Mouse (Mus musculus) WW6 (cell line): ENCODE measurements around the gene Med25.
A peak's percentile ranks its signal among the peaks of the same experiment; 100 is the strongest.
"Not testable (repeated sequence)": the region's sequence is repeated elsewhere in the genome, so short reads cannot be mapped to it uniquely, and the experiment has no call there.

Source experiments
- DNase-seq: peaks from one replicate; pipeline ENCODE4 v3.0.0-alpha.2; 2013; ENCODE audit warnings: low read depth, low spot score

Gene Med25

DNA sequence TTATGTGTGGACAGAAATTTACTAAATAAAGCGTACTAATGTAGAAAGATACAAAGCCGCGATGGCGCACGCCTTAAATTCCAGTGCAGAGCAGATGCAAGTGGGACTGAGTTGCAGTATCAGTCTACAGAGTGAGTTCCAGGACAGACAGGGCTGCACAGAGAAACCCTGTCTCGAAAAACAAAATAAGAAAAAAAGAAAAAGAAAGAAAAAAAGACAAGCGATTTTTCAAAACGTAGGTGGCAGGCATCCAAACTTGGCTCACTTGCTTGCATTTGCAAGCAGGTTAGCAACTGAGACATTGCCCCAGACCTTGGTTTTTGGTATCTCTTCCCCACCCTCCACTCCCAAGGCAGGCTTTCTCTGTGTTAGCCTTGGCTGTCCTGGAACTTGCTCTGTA is 685 bp upstream of the Med25 start:
- DNase-seq, result no peak

DNA sequence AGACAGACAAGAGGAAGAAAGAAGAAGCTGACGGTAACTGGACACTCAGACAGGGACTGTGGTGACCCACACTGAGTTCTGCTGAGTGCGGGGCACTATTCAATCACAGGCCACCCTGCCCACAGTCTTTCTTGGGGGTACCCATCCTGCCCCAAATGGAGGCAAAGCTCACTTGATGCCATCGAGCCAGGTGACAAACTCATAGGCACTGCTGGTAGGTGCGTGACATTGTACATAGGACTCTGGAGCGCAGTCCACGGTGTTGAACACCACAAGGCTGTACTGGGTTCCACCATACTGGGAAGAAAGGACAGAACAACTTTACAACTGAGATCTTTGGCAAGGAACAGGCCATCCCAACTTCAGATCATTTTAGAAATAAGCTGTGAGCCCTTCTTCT is 901 bp downstream of the Med25 start:
- no peak for DNase-seq

DNA sequence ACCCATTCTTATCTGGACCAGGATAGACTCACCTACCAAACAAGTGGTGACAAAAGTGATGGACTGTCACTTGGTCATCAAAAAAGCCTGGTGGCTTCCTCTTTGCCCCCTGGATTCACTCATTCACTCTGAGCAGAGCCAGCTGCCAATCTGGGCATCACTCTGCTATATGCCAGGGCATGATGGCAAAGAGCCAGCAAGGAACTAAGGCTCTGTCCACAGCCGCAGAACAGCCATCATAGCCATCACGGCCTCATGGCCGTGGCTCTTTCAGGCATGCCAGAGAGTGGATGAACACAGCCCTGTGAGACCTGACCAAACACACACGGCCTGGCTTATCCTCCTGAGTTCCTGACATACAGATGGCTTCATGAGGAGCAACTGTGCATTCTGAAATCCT is 1.8 kb downstream of the Med25 start:
- DNase-seq, result no peak

DNA sequence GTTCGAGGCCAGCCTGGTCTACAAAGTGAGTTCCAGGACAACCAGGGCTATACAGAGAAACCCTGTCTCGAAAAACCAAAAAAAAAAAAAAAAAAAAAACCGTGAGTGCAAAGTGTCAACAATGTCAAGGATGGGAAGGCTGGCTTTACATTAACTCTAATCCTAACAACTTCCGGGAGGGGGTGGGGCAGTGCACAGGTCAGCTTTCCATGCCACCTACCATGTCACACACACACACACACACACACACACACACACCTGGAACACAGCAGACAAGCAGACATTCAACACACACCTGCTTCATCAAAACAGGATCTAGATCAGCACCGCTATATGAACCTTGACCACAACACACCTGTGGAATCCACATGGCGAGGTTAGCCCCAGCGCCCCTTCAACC is 2.3 kb downstream of the Med25 start:
- DNase-seq, result no peak

DNA sequence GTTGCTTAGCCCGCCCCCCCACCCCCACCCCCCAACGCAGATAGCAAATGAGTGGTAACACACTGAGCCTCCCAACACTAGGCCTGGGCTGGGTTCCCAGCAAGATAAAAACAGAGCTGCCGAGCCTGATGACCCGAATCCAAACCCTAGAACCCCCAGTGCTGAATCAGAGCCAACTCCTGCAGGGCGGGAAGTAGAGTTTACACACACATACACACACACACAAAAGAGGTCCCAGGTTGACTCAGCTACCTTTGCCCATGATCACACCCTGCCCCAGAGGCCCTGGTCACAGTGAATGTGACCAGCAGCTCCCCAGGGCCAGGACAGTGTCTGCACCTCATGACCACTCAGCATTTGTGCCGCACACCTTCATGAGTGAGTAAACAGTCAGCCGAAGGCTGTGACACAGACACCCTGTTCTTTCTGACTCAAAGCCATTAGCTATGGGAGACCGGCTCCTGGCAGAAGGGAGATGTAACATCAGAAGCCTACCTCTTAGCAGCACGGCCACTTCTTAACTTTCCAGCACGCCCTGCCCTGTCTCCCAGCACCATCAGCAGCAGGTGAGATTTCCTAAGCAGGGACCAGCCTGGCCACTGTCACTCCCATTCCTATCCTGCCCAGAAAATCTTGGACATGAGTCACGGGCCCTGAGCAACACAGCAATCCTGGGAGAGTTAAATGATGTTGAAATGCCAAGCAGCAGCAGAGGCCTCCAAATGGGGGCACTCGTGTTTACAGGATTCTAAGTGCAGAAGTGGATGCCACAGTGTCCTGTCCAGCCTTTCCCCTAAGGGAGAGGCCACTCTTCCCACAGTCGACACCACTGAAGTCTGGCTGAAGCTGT is 4.0 kb downstream of the Med25 start:
- DNase-seq, result no peak

DNA sequence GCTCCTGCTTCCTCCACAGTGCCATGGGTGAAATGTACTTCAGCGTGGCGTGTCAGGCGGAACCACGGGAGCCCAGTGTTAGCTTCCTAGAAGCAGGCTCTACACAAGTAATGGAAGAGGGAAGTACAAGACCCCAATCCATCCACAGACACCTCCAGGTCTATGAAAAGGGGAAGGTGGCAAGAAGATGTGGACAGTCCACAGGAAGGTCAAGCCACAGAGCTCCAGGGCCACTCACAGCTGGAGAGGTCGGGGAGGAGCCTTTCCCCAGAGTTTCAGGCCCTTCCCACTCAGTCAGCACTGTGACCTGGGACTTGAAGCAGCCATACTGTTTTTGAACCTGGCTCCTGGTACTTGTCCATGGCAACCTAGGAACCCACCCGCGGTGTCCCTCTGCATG is 5.5 kb downstream of the Med25 start:
- no peak for DNase-seq

DNA sequence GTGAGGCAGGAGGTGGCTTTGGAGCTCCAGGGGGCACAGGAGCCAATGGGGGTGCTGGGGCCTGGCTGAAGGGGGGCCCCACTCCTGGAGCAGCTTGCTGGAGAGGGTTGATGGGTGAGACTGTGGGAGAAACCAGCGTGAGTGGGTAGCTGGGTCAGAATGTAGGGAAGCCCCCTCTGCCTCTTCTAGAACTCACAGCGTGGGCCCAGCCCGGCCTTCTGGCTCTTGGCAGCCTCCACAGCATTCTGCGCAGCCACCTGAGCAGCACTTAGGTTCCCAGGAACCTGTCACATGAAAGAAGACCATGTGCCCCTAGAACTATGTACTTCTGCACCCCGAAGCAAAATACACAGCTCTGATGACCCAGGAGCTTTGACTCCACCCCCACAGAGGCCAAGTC is 7.9 kb downstream of the Med25 start:
- no peak for DNase-seq

DNA sequence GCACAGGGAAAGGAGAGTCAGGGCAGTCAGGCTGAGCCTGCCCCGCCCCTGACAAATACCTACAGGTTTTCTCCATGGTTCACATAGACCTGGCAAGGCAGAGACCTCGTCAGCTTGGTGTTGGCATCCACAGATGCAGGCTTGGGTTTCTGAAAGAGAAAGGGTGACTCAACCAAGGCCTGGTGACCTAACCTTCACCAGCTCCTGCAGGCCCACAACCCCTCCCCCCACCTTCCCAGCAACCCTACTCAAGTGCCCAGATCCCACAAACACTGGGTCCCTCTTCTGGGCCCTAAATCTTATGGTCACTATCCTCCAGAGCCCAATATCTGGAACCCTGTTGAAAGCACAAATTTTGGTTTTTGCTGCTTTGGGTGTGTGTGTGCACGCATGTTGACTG is 9.5 kb downstream of the Med25 start:
- no peak for DNase-seq

DNA sequence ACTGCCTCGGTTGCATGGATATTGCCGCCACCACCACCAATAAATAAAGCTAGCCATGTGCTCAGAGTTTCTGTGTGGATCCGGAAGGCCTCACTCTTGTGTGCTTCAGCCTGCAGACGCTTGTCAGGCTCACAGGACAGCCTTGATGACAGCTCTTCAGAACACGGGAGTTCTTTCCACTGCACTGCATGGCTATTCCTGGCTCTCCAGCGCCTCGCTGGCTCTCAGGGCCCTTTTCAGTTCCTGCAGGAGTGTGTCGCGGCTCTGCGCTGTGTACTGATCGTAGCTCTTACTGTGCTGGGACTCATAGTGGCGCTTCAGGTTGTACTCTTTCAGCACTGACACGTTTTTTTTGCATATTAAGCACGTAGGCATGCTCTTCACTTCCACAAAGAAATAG is 14.7 kb downstream of the Med25 start:
- no peak for DNase-seq

DNA sequence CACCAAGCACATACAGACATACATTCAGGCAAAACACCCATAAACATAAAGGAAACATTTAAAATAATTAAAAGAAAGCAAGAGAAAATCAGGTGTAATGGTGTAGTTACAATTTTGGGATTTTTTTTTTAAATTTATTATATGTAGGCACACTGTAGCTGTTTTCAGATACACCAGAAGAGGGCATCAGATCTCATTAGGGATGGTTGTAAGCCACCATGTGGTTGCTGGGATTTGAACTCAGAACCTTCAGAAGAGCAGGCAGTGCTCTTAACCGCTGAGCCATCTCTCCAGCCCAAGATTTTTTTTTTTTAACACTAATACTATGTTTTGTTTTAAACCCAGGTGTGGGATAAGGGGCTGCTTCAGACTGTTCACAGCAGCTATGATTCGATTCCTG is 20.7 kb downstream of the Med25 start:
- DNase-seq, result not testable (repeated sequence)

DNA sequence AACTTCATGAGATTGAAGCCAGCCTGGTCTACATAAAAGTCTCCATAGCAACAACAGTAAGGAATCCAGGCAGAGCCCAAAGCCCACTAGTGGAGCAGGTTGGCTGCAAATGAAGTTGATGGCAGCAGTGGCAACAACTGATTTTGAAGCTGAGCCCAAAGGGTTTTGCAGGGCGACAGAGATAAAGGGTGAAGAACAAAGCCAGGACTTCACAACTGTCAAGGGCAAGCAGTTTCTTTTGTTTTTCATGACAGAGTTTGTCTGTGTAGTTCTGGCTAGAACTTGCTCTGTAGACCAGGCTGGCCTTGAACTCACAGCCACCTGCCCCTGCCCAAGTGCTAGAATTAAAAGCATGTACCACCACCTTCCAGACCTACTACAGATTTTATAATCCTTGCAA is 21.3 kb downstream of the Med25 start:
- no peak for DNase-seq

DNA sequence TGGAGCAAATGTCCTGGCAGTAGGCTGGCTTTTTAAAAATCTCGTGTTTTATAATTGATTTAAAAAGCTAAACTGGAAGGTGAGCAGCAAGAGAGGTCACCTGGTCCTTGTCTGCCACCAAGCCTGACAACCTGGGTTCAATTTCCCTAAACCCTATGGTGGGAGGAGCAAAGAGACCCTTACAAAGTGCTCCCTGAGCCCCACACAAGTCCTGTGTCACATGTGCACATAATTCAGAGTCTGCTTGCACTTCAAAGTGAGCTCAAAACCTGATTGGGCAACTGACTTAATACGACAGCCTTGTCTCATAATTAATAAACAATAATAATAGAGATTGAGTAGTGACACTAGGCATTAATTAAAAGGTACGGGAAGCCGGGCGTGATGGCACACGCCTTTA is 21.9 kb downstream of the Med25 start:
- no peak for DNase-seq

DNA sequence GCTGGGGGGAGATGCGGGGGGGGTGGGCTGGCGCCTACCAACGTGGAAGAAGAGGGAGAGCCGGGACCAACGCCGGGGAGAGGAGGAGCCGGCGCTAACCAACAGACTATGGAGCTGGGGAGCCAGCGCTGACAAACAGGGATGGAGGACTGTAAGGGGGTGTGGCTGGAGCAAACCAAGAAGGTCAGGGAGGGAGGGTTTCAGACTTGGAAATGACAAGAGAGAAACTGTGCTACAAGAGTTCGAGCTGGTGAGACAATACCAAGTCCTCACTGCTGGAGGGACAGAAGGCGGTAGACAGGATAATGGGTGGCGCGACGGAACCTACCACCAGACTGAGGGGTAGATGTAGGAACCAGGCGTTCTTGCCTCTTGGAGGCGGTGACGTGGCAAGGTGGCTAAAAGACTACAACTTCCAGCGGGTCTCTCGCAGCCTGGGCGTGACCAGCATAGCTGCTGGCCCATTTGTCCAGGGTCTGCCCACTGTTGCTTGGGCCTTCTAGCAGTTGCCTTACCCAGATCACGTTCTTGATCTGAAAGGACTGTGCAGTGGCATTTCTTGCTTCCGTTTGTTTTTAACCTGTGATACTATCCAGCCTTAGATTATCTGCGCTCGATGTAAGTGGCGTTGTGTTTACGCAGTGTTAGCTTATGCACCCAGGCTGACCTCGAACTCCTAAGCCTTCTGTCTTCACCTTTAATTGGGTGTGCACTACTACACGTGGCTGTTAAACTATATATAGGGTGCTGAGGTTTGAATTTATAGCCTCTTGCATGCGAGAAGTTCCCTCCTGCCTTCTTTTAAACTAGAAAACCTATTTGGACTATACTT is 22.6 kb downstream of the Med25 start, which contains the start of gene Ptov1:
TSS of gene Ptov1 (minus strand) at position 92 of the 832 bp plus-strand sequence.
- DNase-seq, result peak; percentile 91

DNA sequence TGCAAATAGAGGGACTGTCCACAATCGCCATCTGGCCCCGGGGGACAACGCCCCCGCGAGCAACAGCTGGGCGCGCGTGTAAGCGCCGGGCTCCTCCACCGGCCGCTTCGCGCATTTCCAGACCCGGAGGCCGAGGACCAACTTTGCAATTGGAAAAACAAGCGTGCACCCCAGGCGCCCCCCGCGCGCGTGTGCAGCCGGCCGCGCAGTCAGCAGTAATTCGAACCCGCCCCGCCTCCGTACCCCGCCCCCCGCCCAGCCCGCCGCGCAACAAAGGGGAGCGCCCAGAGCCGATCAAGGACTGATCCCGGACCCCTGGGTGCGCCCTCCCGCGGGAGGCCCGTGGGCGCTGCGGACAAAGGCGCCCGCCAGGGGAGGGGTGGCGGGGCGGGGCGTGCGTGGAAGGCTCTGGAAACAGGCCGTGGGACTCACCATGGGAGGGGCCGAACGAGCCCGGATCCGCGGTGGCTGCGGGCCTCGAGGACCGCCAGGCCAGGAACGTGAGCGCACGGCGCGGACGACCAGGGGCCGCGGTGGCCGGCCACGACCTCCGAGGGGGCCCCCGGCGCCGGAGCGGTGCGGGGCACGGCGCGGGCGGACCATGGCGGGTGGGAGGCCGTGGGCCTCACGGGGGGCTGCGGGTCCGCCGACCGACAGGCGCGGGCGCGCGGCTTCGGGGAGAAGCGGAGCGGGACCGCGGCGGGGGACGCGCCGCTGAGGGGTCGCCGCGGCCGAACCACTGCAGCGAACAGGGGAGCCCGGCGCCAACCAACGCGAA is 23.4 kb downstream of the Med25 start:
- DNase-seq, result no peak

DNA sequence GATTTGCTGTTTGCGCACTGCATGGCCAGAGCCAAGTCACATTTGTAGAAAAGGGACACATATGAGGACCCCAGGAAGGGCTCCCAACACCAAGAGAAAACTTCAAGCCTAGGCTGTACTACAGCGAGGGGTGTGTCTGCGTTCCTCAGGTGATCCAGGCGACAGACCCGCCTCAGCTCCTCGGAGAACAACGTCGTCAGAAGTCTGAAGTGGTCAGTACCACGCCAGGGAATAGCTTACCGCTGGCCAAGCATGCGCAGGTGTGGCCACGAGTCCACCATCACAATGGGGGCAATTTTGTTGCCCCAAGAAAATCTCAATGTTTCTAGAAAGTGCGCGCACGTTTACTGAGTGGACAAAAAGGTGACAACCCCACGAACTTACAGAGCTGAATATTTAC is 24.0 kb downstream of the Med25 start:
- DNase-seq, result no peak

DNA sequence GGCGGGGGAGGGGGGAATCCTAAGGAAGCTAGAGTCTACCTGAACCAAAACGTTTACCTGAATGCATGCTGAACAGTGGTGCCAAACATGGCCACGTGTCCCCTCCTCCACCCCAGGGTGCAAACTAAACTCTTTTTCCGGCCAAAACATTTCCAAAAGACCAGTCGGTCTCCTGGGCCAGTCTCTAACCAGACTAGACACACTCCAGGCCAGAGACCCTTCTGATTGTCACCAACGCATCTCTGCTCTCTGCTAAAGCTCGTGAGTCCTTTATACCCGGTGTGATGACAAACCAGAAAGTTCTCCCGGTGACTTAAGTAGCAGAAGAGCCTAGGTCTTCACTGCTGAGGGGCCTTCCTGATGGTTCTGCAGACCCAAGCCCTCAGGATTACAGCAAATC is 24.7 kb downstream of the Med25 start:
- DNase-seq, result no peak

DNA sequence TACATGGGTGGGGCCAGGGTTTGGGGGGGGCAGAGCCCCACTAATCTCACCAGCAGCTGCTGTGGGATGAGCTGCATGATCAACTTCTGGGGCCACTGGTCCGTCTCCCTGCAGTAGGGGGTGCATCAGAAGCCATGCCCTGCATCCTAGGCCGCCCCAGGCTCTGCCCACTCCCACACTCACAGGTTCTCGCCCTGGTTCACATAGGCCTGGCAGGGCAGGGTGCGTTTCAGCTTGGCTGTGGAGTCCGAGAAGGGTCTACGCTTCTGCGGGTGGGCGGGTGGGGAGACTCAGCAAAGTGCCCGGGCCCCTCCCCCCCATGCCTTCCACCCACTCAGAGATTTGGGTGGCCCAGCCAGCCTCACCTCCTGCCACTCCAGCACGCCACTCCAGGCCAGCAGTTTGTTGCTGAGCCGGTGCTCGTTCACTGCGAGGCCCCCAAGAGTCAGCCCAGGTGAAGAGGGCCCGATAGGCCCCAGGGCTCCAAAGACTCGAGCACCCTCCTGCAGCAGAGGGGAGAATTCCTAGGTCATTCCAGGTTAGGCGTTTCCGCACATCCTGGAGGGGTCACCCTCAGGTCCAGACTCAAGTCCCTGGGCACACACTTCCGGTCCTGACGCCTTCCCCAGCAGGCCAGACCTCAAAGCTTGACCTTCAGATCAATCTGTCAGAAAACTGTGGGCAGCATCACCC is 25.4 kb downstream of the Med25 start:
- no peak for DNase-seq

DNA sequence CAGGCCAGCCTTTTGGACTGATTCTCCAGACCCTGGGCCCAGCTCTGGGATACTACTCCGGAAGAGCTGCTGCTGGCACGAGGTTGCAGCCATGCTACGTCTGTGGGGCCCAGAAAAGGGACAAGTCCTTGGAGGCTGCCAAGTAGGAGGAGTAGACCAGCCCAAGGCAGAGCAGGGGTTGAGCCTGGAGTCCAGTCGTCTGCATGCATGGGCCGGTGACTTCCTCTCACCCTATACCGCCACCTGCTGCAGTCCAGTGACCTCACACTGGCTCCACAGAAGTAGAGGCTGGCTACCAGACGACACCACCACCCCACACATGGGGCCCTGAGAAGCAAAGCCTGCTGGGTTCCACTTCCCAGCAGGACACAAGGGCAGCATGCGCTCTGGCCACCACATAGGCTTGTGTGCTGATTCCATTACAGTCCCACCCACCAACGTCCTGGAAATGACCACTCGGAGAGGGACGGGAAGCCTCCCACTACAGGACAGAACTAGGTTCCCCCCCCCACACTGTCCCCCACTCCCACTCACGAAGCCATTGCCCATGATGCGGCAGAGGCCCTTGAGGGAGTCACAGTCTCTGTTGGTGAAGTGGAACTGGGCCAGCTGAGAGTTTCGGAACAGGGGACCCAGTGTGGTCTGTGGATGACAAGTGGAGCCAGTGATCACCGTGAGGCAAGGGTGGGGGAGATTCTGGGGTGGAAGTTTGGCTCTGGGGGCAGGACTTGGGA is 26.1 kb downstream of the Med25 start:
- DNase-seq, result no peak

DNA sequence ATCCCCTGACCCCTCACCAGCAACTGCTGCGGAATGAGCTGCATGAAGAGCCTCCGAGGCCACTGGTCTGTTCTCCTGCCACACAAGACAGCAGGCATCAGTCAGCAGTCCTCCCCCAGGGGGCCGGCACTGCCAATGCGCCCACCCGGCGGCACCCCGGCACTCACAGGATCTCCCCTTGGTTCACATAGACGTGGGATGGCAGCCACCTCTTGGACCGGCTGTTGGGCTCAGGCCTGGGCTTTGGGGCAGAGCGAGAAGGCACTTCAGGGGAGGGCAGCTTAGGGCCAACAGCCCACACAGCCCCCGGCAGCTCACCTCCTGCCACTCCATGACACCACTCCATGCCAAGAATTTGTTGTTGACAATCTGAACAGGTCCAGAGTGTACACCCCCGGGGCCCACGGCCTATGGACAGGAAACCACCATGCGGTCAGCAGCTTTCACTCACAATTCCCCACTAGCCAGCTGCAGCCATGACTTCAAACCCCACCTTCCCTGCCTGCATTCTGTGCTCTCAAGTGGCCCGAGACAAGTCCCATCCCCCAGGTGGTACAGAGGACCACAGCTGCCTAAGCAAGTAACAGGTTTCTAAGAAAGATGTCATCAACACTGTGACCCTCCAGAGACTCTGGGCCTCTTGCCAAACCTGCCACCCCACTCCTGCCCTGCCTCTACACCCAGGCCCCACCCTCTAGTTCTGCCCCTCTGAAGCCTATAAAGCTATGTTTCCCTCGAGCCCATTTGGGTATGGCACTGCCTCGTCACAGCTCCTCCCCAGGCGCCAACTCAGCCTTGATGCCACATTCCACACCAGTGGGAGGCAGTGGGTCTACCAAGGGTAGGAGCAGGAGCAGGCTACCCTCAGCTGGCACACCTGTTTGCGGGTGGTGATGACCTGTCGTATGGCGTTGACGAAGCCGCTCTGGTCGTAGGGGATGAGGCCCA is 27.6 kb downstream of the Med25 start:
- DNase-seq, result no peak
